Mouse (Mus musculus): ENCODE results near the gene Pgm1.

GRCm38 (mm10) chr4:99930518-99931239, 1.5 kb downstream of the Pgm1 start:
- TF ChIP-seq CTCF (IDR thresholded peaks at IDR 0.05; ENCODE audit: low read depth) = no peak
- TF ChIP-seq EP300 (IDR thresholded peaks at IDR 0.05; ENCODE audit: low read depth) = no peak

Data from liver, embryonic 14.5 days (tissue).